Mouse (Mus musculus) right cerebral cortex, postnatal 14 days (tissue): ENCODE results near the gene Gm45799.

Source experiments
- DNase-seq: peaks from one replicate; pipeline ENCODE4 v3.0.0; 2022

Gm45799 gene

DNA sequence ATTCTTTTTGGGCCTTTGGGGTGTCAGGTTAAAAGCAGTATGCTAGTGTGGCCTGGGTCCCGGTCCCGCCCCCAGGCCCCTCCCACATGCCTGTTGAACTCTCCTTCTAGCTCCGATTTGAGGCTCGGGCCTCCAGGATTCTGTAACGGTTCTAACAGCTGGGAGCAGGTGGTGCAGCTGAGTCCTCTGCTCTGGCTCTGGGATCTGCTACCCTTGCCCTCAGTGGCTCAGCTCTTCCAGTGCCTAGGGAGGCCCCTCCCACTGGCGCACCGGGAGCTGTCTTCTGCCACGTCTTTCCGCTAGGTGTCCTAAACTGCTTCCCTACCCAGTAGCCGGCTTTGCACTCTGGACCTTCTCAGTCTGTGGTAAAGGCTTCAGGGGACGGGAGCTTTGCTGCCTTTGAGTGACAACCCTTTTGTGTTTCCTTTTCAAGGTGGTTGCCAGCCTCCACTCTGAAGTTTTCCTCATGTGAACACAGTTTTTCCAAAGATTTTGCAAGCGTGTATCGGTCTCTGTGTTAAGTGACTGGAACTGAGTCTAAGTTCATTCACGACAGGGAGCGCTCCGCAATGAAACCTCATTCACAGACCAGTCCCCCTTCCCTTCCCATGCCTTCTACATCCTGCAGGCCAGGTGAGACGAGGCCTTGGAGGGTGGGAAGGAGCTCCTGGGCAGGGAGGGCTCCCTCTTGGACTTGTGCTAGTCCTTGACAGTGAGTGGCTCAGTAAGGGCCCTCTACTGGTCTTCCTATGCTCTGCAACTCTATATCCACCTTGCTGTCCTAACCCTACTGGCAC lies 10.5 kb downstream of the Gm45799 start, which contains the start of gene Dnhd1:
Dnhd1 (plus strand) TSS at position 189 of the 797 bp plus-strand sequence.
- DNase-seq: no peak

DNA sequence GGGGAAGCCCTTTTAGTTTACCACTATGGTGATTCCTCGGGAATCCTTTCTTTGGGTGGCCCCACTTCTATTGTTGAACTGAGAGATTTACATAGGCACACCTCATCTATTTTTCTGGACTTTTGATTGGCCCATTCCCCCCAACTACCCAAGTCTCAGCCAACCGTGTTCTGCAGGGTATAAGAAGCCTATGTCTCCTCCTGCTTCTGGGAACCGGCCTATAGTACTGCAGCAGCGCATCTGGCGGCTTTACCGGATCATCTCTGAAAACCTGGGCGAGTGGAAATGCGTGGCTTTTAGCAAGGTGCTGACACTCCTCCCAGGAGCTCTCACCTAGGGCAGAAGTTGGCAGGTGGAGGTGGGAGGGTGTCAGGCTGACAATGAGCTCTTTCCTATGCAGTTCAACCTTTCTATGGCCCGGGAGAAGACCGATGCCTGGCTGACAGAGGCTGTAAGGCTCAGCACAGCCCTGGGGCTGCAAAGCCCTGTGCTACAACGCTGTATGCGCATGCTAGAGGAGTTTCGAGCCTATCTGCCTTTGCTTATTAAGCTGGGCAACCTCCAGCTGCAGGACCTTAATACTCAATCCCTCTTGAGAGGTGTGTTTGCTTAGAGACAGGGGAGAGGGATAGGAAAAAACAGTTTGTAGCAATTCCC lies 45.3 kb downstream of the Gm45799 start:
- DNase-seq: no peak

GRCm38 (mm10) chr7:105690875-105691274 lies 50.5 kb downstream of the Gm45799 start:
- no peak for DNase-seq

DNA sequence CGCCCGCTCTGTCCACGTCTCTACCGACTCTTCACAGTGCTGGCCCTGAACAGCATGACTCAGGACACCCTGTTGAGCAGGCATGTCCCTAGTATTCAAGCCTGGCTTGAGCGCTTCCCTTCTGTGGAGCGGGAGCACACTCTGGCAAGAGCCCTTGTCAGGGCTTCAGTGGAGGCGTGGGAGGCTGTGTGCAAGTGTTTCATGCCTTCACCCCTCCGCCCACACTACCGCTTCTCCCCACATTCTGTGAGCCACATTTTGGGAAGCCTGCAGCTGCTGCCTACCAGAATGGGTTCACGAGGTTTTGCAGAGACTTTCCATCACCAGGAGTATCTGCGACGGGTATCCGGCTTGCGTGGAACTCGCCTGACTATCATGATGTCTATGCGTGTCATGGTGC lies 62.8 kb downstream of the Gm45799 start:
- DNase-seq: no peak

GRCm38 (mm10) chr7:105703816-105704215 lies 63.5 kb downstream of the Gm45799 start:
- no peak for DNase-seq

GRCm38 (mm10) chr7:105708733-105709132 lies 68.4 kb downstream of the Gm45799 start:
- DNase-seq: no peak

DNA sequence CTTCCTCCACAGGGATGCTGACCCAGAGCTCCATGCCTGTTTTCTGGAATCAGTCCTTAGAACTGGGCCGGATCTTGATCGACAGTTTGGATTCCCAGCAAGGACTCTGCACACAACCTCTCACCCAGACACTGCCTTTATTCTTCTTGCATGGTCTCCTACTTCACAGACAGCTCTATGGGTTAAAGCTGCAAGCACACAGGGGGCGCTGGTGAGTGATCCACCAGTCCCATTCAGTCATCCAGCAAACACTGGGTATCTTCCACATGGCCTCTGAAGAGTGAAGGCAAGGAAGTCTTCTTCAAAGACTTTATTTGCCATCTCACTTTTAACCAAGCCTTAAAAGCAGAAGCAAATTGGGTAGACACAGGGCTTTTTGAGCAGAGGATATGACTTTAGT lies 75.0 kb downstream of the Gm45799 start:
- no peak for DNase-seq

- no peak for DNase-seq
These were observed 81.6 kb downstream of the Gm45799 start for GRCm38 (mm10) chr7:105721916-105722315.

DNA sequence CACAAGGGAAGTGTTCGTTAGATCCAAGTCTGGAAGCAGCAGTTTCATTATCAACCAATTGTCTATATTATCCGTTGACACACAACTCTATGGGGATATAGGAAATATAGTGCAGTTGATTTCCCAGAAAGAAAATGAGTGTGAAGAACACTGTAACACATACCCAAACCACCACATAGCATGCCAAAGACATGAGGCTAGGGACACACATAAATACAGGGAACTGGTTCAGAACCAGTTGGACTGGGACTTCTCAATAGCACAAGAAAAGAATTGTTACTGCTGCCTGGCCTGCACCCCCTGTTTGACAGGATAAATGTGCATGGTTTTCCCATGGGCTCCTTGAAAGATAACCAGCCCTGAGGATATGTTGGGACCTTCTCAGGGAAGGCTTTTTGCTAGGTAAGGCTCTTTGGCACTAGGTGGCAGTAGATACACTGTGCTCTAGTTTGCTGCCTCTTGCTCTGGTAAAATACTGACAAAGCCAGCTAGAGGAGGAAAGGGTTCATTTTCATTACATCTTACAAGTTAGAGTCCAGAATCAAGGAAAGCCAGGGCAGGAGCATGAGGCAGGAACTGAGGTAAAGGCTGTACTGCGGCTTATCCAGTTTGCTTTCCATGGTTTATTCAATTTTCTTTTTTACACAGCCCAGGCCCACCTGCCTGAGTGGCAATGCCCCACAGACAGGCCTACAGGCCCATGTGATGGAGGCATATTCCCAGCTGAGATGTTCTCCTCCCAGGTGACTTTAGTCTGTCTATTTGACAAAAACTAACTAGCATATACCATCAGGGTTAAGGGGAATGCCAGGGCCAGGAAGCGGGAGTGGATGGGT lies 86.0 kb downstream of the Gm45799 start:
- no peak for DNase-seq

DNA sequence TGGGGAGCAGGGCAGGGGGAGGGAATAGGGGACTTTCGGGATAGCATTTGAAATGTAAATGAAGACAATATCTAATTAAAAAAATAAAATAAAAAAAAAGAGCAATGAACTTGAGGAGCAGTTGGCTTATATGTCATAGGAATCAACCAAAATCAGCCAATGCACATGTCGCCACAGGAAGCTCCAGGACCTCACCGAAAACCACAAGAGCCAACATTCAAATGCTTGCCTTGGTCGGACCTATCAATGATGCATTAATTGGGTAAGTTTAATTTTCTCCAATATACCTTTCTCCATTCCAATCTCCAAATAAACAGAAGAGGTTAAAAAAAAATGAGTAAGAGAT lies 86.6 kb downstream of the Gm45799 start:
- no peak for DNase-seq

GRCm38 (mm10) chr7:105728701-105729428 lies 88.5 kb downstream of the Gm45799 start:
- no peak for DNase-seq

DNA sequence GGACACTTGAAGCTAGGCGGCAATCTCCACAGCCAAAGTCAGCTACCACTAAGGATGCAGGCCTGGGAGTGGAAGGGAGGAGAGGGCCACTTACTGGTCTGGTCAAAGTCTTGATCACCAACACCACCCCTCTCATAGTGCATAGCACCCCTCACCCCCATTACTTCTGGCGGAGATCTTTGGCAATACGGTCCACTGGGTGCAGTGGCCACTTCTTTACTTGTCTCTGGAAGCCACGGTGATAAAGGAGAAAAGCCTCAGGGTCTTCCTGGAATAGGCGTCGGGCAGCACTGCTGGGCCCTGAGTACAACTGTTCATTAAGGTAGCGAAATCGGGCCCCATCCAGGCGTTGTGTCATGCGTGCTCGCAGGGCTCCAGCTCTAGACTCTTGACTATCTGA lies 93.5 kb downstream of the Gm45799 start:
- no peak for DNase-seq
